Mouse (Mus musculus) stomach, embryonic 16.5 days (tissue): ENCODE data around the gene Coil. TPM values are rescaled to one million over a fixed set of nuclear protein-coding genes. Genes with fewer than 3 reads are reported as not detected.

Experiments used
- ATAC-seq: fragments of 200-750 bp; cut with Nextera tagmentation; 2 replicates; pipeline ENCODE4 v1.8.0; 2017; ENCODE audit warnings: moderate number of reproducible peaks, moderate TSS enrichment; ENCODE audit not compliant: insufficient read depth, low FRiP score
- H3K27ac ChIP-seq: fragments of 300-500 bp; sonication (generic); 2 replicates; pipeline ENCODE4 v1.5.1; 2014; ENCODE audit warnings: low read length
- H3K27me3 ChIP-seq: fragments of 300-500 bp; sonication (generic); 2 replicates; pipeline ENCODE4 v1.6.1; 2014; ENCODE audit warnings: low read length, control low read depth, mixed read lengths; ENCODE audit not compliant: control insufficient read depth, insufficient read depth
- H3K36me3 ChIP-seq: fragments of 300-500 bp; sonication (generic); 2 replicates; pipeline ENCODE4 v1.6.1; 2014; ENCODE audit warnings: low read length; ENCODE audit not compliant: control insufficient read depth, insufficient read depth
- H3K4me1 ChIP-seq: fragments of 300-500 bp; sonication (generic); 2 replicates; pipeline ENCODE4 v1.6.1; 2014; ENCODE audit warnings: low read length, control low read depth, mixed read lengths; ENCODE audit not compliant: control insufficient read depth, insufficient read depth
- H3K4me2 ChIP-seq: fragments of 300-500 bp; sonication (generic); 2 replicates; pipeline ENCODE4 v1.6.1; 2014; ENCODE audit warnings: low read depth, low read length, mixed read lengths
- H3K4me3 ChIP-seq: fragments of 300-500 bp; sonication (generic); replicated peaks from 2 replicates; pipeline ENCODE4 v1.5.1; 2014; ENCODE audit warnings: mild to moderate bottlenecking, low read length
- H3K9ac ChIP-seq: fragments of 300-500 bp; sonication (generic); 2 replicates; pipeline ENCODE4 v1.6.1; 2014; ENCODE audit warnings: low read length
- H3K9me3 ChIP-seq: fragments of 300-500 bp; sonication (generic); replicated peaks from 2 replicates; pipeline ENCODE4 v1.6.1; 2016; ENCODE audit warnings: low read length, control low read depth; ENCODE audit not compliant: control insufficient read depth
- WGBS: fragments of 180-500 bp; shearing (Covaris S2); extraction: QIAGEN DNeasy Blood & Tissue Kit; methylation state at CpG from one replicate; pipeline ENCODE4 v1.1.7; 2014; 5-methylcytosine and 5-hydroxymethylcytosine counted together
- polyA plus RNA-seq: library from polyadenylated mRNA; unstranded; fragments of >200 nt; fragmentation: Nextera tagmentation; extraction: Ambion mirVana; gene quantifications from 2 replicates; pipeline ENCODE4 v1.2.1, GENCODE M21; 2015

Gene Coil
- polyA plus RNA-seq = 10.1 and 10.7 TPM in 2 replicates

- no peak within 1 kb of the TSS for H3K9ac ChIP-seq
- no peaks in the 10 kb centered on the region for H3K36me3 ChIP-seq
- no peak within 1 kb of the TSS for H3K27ac ChIP-seq
- H3K9me3 ChIP-seq = no peaks in the 10 kb centered on the region
- H3K4me2 ChIP-seq = no peak within 1 kb of the TSS
- WGBS = 42% methylated on average over 2 of the region's 2 CpGs
- H3K4me3 ChIP-seq = no peak within 1 kb of the TSS
- H3K4me1 ChIP-seq = 0 out of 2 replicates have a peak, but pooled peaks cover 4% of the 10 kb centered on the region
- no peak; the same call in 1 of the 2 replicates for ATAC-seq
- no peaks in the 10 kb centered on the region for H3K27me3 ChIP-seq
Measured at GRCm38 (mm10) chr11:88970202-88970732, at the start of gene Coil. Coil (plus strand) TSS chr11:88970252.

GRCm38 (mm10) chr11:88926566-88926965 lies 43.5 kb upstream of the Coil start:
- Histone ChIP-seq H3K9me3 (no peaks in the 10 kb centered on the region), H3K27me3 (no peaks in the 10 kb centered on the region), H3K9ac (no peak overlapping the region), H3K36me3 (peaks cover 19% of the 10 kb centered on the region), H3K4me2 (no peak overlapping the region), H3K27ac (no peak overlapping the region), H3K4me3 (no peak overlapping the region), H3K4me1 (no peaks in the 10 kb centered on the region)
- WGBS = 86% methylated on average over 5 of the region's 5 CpGs
- ATAC-seq = no peak

- no peaks in the 10 kb centered on the region for H3K9me3 ChIP-seq
- peaks cover 7% of the 10 kb centered on the region; the same call in 1 of the 2 replicates for H3K36me3 ChIP-seq
- H3K27ac ChIP-seq = no peak overlapping the region
- no peaks in the 10 kb centered on the region for H3K27me3 ChIP-seq
- no peak overlapping the region for H3K4me3 ChIP-seq
- WGBS = 81% methylated on average over 14 of the region's 14 CpGs
- ATAC-seq = no peak
- no peak overlapping the region for H3K9ac ChIP-seq
- no peak overlapping the region for H3K4me2 ChIP-seq
- H3K4me1 ChIP-seq = no peaks in the 10 kb centered on the region
Measured at GRCm38 (mm10) chr11:88931692-88932530, 38.1 kb upstream of the Coil start.

- ATAC-seq = no peak
Measured at GRCm38 (mm10) chr11:88933030-88933429, 37.0 kb upstream of the Coil start.

GRCm38 (mm10) chr11:88934089-88935000 lies 35.7 kb upstream of the Coil start:
- no peaks in the 10 kb centered on the region for H3K4me1 ChIP-seq
- H3K36me3 ChIP-seq = peaks cover 4% of the 10 kb centered on the region; the same call in 1 of the 2 replicates
- no peaks in the 10 kb centered on the region for H3K27me3 ChIP-seq
- H3K4me2 ChIP-seq = no peak overlapping the region
- H3K4me3 ChIP-seq = no peak overlapping the region
- H3K27ac ChIP-seq = no peak overlapping the region
- H3K9ac ChIP-seq = no peak overlapping the region
- no peaks in the 10 kb centered on the region for H3K9me3 ChIP-seq
- WGBS = 89% methylated on average over 19 of the region's 19 CpGs
- ATAC-seq = no peak

More at GRCm38 (mm10) chr11:88933030-88933429, 37.0 kb upstream of the Coil start:
- peaks cover 4% of the 10 kb centered on the region; the same call in 1 of the 2 replicates for H3K36me3 ChIP-seq
- 91% methylated on average over 9 of the region's 9 CpGs for WGBS
- H3K4me2 ChIP-seq = no peak overlapping the region
- no peak overlapping the region for H3K27ac ChIP-seq
- no peaks in the 10 kb centered on the region for H3K27me3 ChIP-seq
- H3K4me1 ChIP-seq = no peaks in the 10 kb centered on the region
- H3K9ac ChIP-seq = no peak overlapping the region
- H3K9me3 ChIP-seq = no peaks in the 10 kb centered on the region
- no peak overlapping the region for H3K4me3 ChIP-seq

- ATAC-seq = no peak
- Histone ChIP-seq H3K27me3 (no peaks in the 10 kb centered on the region), H3K27ac (no peak overlapping the region), H3K36me3 (peaks cover 8% of the 10 kb centered on the region; the same call in 1 of the 2 replicates), H3K4me1 (no peaks in the 10 kb centered on the region), H3K4me3 (no peak overlapping the region), H3K9ac (no peak overlapping the region), H3K4me2 (no peak overlapping the region), H3K9me3 (no peaks in the 10 kb centered on the region)
- 86% methylated on average over 2 of the region's 2 CpGs for WGBS
Measured at GRCm38 (mm10) chr11:88937886-88938285, 32.2 kb upstream of the Coil start.

- no peak overlapping the region for H3K9ac ChIP-seq
- no peak overlapping the region for H3K4me3 ChIP-seq
- peaks cover 8% of the 10 kb centered on the region; the same call in 1 of the 2 replicates for H3K36me3 ChIP-seq
- no peaks in the 10 kb centered on the region for H3K4me1 ChIP-seq
- H3K4me2 ChIP-seq = no peak overlapping the region
- H3K9me3 ChIP-seq = no peaks in the 10 kb centered on the region
- H3K27me3 ChIP-seq = no peaks in the 10 kb centered on the region
- 92% methylated on average over 2 of the region's 2 CpGs for WGBS
- no peak overlapping the region for H3K27ac ChIP-seq
- no peak for ATAC-seq
Measured at GRCm38 (mm10) chr11:88938770-88939169, 31.3 kb upstream of the Coil start.

GRCm38 (mm10) chr11:88939634-88940033 lies 30.4 kb upstream of the Coil start:
- H3K27me3 ChIP-seq = no peaks in the 10 kb centered on the region
- no peak overlapping the region for H3K27ac ChIP-seq
- H3K4me3 ChIP-seq = no peak overlapping the region
- H3K36me3 ChIP-seq = peaks cover 8% of the 10 kb centered on the region; the same call in 1 of the 2 replicates
- H3K4me2 ChIP-seq = no peak overlapping the region
- 88% methylated on average over 4 of the region's 4 CpGs for WGBS
- H3K9ac ChIP-seq = no peak overlapping the region
- ATAC-seq = no peak
- no peaks in the 10 kb centered on the region for H3K4me1 ChIP-seq
- H3K9me3 ChIP-seq = no peaks in the 10 kb centered on the region
